Mouse (Mus musculus) megakaryocyte, adult 5-6 weeks (primary cell): ENCODE measurements around the gene Iqch. TPM values are rescaled to one million over a fixed set of nuclear protein-coding genes. Genes with fewer than 3 reads are reported as not detected.

Experiments
- ATAC-seq: 2 replicates; pipeline ENCODE4 v1.8.0; 2016; ENCODE audit warnings: mild to moderate bottlenecking, inconsistent platforms; ENCODE audit not compliant: poor library complexity, severe bottlenecking
- total RNA-seq, 2 experiments: library from RNA; stranded (forward) in 1 of 2; stranded (reverse) in 1 of 2; fragments of 153-499, 151-499 nt in 1 of 2; fragments of 221-1000, 200-1000 nt in 1 of 2; gene quantifications; 2 replicates each; pipeline versions ENCODE4 v1.2.3 to v1.2.4; 2015 to 2017

Iqch gene
- total RNA-seq, 2 experiments from 2014 or later, result not detected

DNA sequence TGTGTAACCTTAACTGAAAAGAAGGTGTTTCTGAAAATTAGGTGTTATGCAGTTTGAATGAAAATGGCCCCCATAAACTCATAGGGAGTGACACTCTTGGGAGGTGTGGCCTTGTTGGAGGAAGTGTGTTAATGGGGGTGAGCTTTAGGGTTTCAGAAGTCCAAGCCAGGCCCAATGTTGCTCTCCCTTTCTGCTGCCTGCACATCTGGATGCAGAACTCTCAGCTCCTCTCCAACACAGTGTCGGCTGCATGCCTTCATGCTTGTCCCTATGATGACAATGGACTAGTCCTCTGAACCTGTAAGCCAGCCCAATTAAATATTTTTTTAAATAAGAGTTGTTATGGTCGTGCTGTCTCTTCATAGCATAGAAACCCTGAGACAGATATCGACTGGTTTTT lies 222.0 kb downstream of the Iqch start:
- no peak for ATAC-seq

GRCm38 (mm10) chr9:63378174-63378573 lies 224.1 kb downstream of the Iqch start:
- ATAC-seq, result no peak

GRCm38 (mm10) chr9:63377270-63378142 lies 224.8 kb downstream of the Iqch start, which contains the start of gene Map2k5:
Map2k5 (minus strand) TSS chr9:63377902.
- ATAC-seq, result peak; percentile 98

GRCm38 (mm10) chr9:63373315-63373714 lies 229.0 kb downstream of the Iqch start:
- ATAC-seq, result no peak

GRCm38 (mm10) chr9:63372541-63372940 lies 229.8 kb downstream of the Iqch start:
- no peak for ATAC-seq

Other genes starting within 250 kb of the Iqch start
- gene Map2k5, start 224.6 kb downstream of the Iqch start, total RNA-seq (2015), result 15.9 and 18.8 TPM in 2 replicates
- 10.4 and 16.9 TPM in 2 replicates for gene Map2k5, start 224.6 kb downstream of the Iqch start, total RNA-seq (2017)
- gene 2300009A05Rik, start 203.2 kb downstream of the Iqch start, total RNA-seq (2015), result 13.5 and 19.0 TPM in 2 replicates
- 3.1 and 6.2 TPM in 2 replicates for gene 2300009A05Rik, start 203.2 kb downstream of the Iqch start, total RNA-seq (2017)
- gene Aagab, start 167 bp upstream of the Iqch start, total RNA-seq (2015), result 12.5 and 13.3 TPM in 2 replicates
- gene Aagab, start 167 bp upstream of the Iqch start, total RNA-seq (2017), result 24.5 and 25.6 TPM in 2 replicates
- 9.1 and 15.0 TPM in 2 replicates for gene Smad3, start 155.5 kb upstream of the Iqch start, total RNA-seq (2015)
- 9.7 and 12.7 TPM in 2 replicates for gene Smad3, start 155.5 kb upstream of the Iqch start, total RNA-seq (2017)